Mouse (Mus musculus) liver, adult 2 months (tissue): ENCODE data around the gene Slc38a3. TPM values are rescaled to one million over a fixed set of nuclear protein-coding genes. Genes with fewer than 3 reads are reported as not detected.
A peak's percentile ranks its signal among the peaks of the same experiment; 100 is the strongest.

Experiments used
- DNase-seq: peaks from one replicate; pipeline ENCODE4 v3.0.0-alpha.2; 2011; ENCODE audit warnings: low read depth, low spot score; ENCODE audit errors: extremely low read depth
- H3K27ac ChIP-seq: fragments of 200-500 bp; replicated peaks from 2 replicates; pipeline ENCODE4 v1.5.1; 2012; ENCODE audit warnings: low read depth, mild to moderate bottlenecking, control low read depth, inconsistent platforms, low read length; ENCODE audit not compliant: insufficient read depth
- H3K27me3 ChIP-seq: fragments of 200-500 bp; 2 replicates; pipeline ENCODE4 v1.6.1; 2012; ENCODE audit warnings: mild to moderate bottlenecking, moderate library complexity, low read length, inconsistent platforms; ENCODE audit not compliant: control insufficient read depth, insufficient read depth
- H3K36me3 ChIP-seq: fragments of 200-500 bp; 2 replicates; pipeline ENCODE4 v1.6.1; 2012; ENCODE audit warnings: low read length, inconsistent platforms; ENCODE audit not compliant: control insufficient read depth, insufficient read depth
- H3K4me1 ChIP-seq: fragments of 200-500 bp; 2 replicates; pipeline ENCODE4 v1.6.1; 2011; ENCODE audit warnings: low read length; ENCODE audit not compliant: control insufficient read depth, insufficient read depth
- H3K4me3 ChIP-seq: fragments of 200-500 bp; 2 replicates; pipeline ENCODE4 v1.5.1; 2011; ENCODE audit warnings: low read depth, mild to moderate bottlenecking, control low read depth, low read length, moderate library complexity; ENCODE audit not compliant: insufficient read depth
- H3K79me2 ChIP-seq: fragments of 200-500 bp; 2 replicates; pipeline ENCODE4 v1.6.1; 2012; ENCODE audit warnings: inconsistent platforms, mild to moderate bottlenecking, low read length, moderate library complexity; ENCODE audit not compliant: control insufficient read depth, insufficient read depth
- H3K9ac ChIP-seq: fragments of 200-500 bp; 2 replicates; pipeline ENCODE4 v1.6.1; 2012; ENCODE audit warnings: low read depth, mild to moderate bottlenecking, control low read depth, inconsistent platforms, low read length
- CTCF ChIP-seq: fragments of 200-500 bp; IDR thresholded peaks from 2 replicates; pipeline ENCODE4 v1.5.1; 2011; ENCODE audit warnings: low read depth, low read length, control low read depth
- POLR2A ChIP-seq: fragments of 200-500 bp; IDR thresholded peaks from 2 replicates; pipeline ENCODE4 v1.6.1; 2011; ENCODE audit warnings: low read length, control low read depth; ENCODE audit not compliant: insufficient read depth; ENCODE audit errors: extremely low read depth
- WGBS: fragments of 180-500 bp; shearing (Covaris S2); methylation state at CpG from one replicate; pipeline ENCODE4 v1.1.7; 2018; 5-methylcytosine and 5-hydroxymethylcytosine counted together
- polyA plus RNA-seq: library from polyadenylated mRNA; depleted of rRNA; stranded (reverse); fragments of >200 nt; gene quantifications from 2 replicates; pipeline ENCODE4 v1.2.3, GENCODE M21; 2012
- total RNA-seq: library from RNA; depleted of rRNA; stranded (reverse); fragments of >200 nt; gene quantifications from 2 replicates; pipeline ENCODE4 v1.2.3, GENCODE M21; 2014

Gene Slc38a3
- total and polyA plus RNA-seq, 2 experiments: 982 to 4,585 TPM

DNA sequence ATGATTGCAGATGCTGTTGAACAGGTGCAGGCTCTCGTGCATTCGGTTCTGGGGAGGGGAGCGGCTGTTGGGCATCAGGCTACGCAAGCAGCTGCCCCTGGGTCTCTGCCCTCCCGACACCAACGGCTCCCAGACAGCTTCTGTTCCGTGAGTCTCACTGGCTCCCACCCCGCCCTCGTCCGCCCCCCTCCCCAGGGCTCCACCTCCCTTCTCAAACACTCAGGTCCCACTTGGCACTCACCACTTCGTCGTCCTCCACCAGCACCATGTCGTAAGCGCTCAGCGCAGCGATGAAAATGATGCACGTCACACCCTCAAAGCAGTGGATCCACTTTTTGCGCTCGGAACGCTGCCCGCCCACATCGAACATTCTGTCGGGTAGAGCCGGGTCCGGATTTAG is 7.0 kb upstream of the Slc38a3 start:
- peak; percentile 74 for DNase-seq
- Histone ChIP-seq H3K36me3 (no peaks in the 10 kb centered on the region), H3K27ac (peak overlapping the region; percentile 90), H3K79me2 (no peaks in the 10 kb centered on the region), H3K4me3 (peak overlapping the region; percentile 68), H3K9ac (peak overlapping the region; percentile 83), H3K4me1 (peaks cover 21% of the 10 kb centered on the region; the same call in 1 of the 2 replicates), H3K27me3 (no peaks in the 10 kb centered on the region)
- no peak for TF ChIP-seq CTCF
- peak; percentile 65 for TF ChIP-seq POLR2A
- under 1% methylated on average over 25 of the region's 25 CpGs for WGBS

DNA sequence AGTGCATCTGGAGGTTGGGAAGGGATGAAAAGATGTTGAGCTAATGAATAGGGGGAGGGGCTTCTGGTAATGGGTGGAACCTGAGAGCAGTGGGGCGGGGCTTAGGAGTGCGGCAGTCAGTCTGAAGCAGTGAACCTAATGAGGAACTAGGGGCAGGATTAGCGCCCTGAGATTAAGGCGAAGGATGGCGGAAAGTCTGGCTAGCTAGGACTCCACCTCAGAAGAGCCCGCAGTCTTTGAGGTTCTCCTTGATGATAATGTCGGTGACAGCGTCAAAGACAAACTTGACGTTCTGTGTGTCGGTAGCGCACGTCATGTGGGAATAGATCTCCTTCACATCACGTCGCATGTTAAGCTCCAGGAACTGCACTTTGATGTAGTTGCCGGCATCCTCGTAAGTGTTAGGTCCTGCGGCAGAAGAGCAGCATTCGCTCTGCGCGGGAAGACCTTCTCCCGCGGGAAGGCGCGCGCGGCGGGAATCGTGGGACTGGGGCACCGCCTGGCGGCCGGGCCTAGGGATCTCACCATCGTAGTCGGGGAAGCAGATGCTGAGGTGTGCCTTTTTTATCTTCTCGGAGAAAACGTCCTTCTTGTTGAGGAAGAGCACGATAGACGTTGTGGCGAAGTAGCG is 6.5 kb upstream of the Slc38a3 start:
- no peaks in the 10 kb centered on the region for H3K36me3 ChIP-seq
- H3K27ac ChIP-seq: peak overlapping the region; percentile 90
- under 1% methylated on average over 39 of the region's 39 CpGs for WGBS
- TF ChIP-seq POLR2A (0 out of 2 replicates have a peak, but pooled peaks have one; percentile 44), CTCF (peak; percentile 86)
- H3K9ac ChIP-seq: peak overlapping the region; percentile 83
- no peaks in the 10 kb centered on the region for H3K27me3 ChIP-seq
- H3K79me2 ChIP-seq: no peaks in the 10 kb centered on the region
- peaks cover 21% of the 10 kb centered on the region; the same call in 1 of the 2 replicates for H3K4me1 ChIP-seq
- H3K4me3 ChIP-seq: peak overlapping the region; percentile 68
- DNase-seq: peak; percentile 86

DNA sequence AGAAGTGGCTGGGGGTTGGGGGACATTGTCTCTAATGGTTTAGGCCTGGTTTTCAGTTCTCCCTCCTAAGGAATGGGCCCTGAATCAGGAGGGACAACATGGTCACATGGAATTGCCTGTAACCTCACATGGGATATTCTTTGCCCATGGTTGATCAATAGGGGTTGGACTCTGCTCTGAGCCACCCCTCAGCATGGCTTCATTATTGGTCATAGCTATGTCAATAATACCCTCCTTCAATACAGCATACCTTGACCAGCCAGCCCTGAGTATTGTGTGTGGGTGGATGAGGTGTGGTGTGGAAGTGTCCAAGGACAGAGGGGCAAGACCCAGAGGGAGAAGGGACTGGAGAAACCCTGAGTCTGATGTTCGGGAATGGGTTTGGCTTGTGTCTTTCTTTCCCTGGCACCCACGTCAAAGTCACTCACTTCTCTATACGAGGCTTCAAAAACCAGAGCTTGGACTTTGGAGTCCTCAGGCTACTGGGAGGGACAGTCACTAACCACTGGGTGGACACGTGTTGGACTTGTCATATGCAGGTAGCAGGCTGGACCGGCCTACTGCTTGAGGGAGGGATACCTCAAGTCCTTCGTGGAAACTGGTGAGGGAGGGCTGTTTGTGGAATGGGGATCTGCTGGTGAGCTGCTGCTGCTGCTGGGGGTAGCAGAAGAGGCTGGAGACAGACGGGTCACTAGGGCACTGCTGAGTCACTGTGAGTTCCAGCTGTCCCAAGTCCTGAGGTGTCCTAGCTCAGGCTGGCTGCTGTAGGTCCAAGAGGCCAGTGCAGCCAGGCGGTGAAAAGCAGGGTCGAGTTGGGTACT is 5.5 kb upstream of the Slc38a3 start:
- Histone ChIP-seq H3K36me3 (no peaks in the 10 kb centered on the region), H3K79me2 (no peaks in the 10 kb centered on the region), H3K9ac (peak overlapping the region; percentile 70), H3K4me1 (peaks cover 26% of the 10 kb centered on the region), H3K27ac (peak overlapping the region; percentile 96), H3K4me3 (peak overlapping the region; percentile 26), H3K27me3 (no peaks in the 10 kb centered on the region)
- DNase-seq: peak; percentile 100
- TF ChIP-seq CTCF (no peak), POLR2A (0 out of 2 replicates have a peak, but pooled peaks have one; percentile 32)
- WGBS: 24% methylated on average over 9 of the region's 9 CpGs

DNA sequence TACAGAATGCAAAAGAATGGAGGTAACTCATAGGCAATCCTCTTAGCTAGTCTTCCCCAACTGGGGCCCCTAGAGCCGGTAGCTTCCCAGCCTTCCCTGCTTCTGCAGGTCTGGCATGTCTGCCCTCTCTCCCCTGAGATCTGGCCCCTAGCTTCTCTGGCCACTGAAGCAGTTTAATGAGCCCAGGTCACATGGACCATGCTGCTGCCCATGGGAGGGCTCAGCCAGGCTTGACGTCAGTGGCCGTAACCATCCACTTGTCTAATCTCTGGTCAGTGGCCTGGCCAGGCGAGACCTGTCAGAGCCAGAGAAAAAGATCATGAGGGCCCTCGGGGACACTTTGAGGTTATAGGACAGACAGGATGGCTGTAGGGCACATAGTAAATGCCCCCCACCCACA is 929 bp upstream of the Slc38a3 start:
- Histone ChIP-seq H3K9ac (peak overlapping the region; percentile 47), H3K4me3 (no peak overlapping the region), H3K4me1 (peaks cover 33% of the 10 kb centered on the region), H3K27ac (peak overlapping the region; percentile 96), H3K36me3 (no peaks in the 10 kb centered on the region), H3K27me3 (no peaks in the 10 kb centered on the region), H3K79me2 (peaks cover 19% of the 10 kb centered on the region)
- TF ChIP-seq CTCF (no peak), POLR2A (peak; percentile 85)
- 26% methylated on average over 5 of the region's 5 CpGs for WGBS
- DNase-seq: peak; percentile 96

DNA sequence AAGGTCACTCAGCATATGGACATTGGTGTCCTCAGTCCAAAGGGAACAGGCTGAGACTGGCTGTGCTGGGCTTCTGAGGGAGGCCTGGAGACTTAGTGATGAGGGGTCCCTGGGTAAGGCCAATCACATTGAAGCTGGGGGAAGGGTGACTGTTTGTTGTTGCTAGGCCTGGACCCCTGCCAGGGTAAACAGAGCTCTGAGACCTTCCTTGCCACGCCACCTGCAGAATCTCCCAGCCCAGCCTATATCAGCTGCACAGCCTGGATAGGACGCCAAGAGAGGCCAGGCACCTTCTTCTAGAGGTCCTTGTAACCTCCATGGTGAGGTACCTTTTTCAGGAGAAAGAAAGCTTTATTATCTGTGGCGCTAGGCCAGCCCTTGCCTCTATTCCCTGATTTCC is 414 bp downstream of the Slc38a3 start:
- H3K9ac ChIP-seq: peak overlapping the region; percentile 84
- H3K27ac ChIP-seq: peak overlapping the region; percentile 96
- H3K4me1 ChIP-seq: peaks cover 29% of the 10 kb centered on the region
- 46% methylated on average over 3 of the region's 3 CpGs for WGBS
- peaks cover 25% of the 10 kb centered on the region for H3K79me2 ChIP-seq
- peaks cover 5% of the 10 kb centered on the region; the same call in 1 of the 2 replicates for H3K36me3 ChIP-seq
- TF ChIP-seq POLR2A (no peak), CTCF (no peak)
- no peaks in the 10 kb centered on the region for H3K27me3 ChIP-seq
- no peak overlapping the region; the same call in 1 of the 2 replicates for H3K4me3 ChIP-seq
- peak; percentile 81 for DNase-seq
